In genomic region chr10:81089216-81089615, GRCm38 (mm10) we compare ENCODE assay signal across 12 mouse cellular contexts. TPM values are rescaled to one million over a fixed set of nuclear protein-coding genes. Genes with fewer than 3 reads are reported as not detected.
DNase-seq lines count a peak whose midpoint lies in the region; ATAC-seq lines count a peak whose summit lies in the region.
"Had no signal": no experiment of that assay in that cellular context is flagged by ENCODE, and none has a peak within 500 bp of the region (broad histone marks: within the 10 kb centered on the region; RNA-seq: fewer than 3 reads in every experiment).

No protein-coding gene starts in this region.

- H3K27me3 ChIP-seq in heart, embryonic 13.5 days (replicated peaks): no peaks in the 10 kb centered on the region
- no peaks in the 10 kb centered on the region for H3K27me3 ChIP-seq in hindbrain, embryonic 15.5 days
- no peaks in the 10 kb centered on the region for H3K27me3 ChIP-seq in kidney, embryonic 14.5 days (ENCODE audit: control insufficient read depth, insufficient read depth, low read length)
- H3K27me3 ChIP-seq: midbrain, embryonic 12.5 days had no signal

- no peak overlapping the region for H3K4me2 ChIP-seq in heart, embryonic 13.5 days
- H3K4me2 ChIP-seq in hindbrain, embryonic 15.5 days: no peak overlapping the region
- H3K4me2 ChIP-seq in kidney, embryonic 14.5 days (replicated peaks; ENCODE audit: low read depth, low read length): no peak overlapping the region
- H3K4me2 ChIP-seq: midbrain, embryonic 12.5 days had no signal

- no peak overlapping the region for H3K27ac ChIP-seq in heart, embryonic 13.5 days (replicated peaks)
- no peak overlapping the region for H3K27ac ChIP-seq in hindbrain, embryonic 15.5 days (replicated peaks)
- H3K27ac ChIP-seq in kidney, embryonic 14.5 days (ENCODE audit: low read depth, low read length): no peak overlapping the region
- H3K27ac ChIP-seq: heart, embryonic 10.5 days; midbrain, embryonic 12.5 days had no signal

- peaks cover 7% of the 10 kb centered on the region; the same call in 1 of the 2 replicates for H3K9me3 ChIP-seq in heart, embryonic 13.5 days
- H3K9me3 ChIP-seq in hindbrain, embryonic 15.5 days: no peaks in the 10 kb centered on the region
- no peaks in the 10 kb centered on the region; the same call in 1 of the 2 replicates for H3K9me3 ChIP-seq in kidney, embryonic 14.5 days (ENCODE audit: control insufficient read depth, low read length)
- H3K9me3 ChIP-seq: heart, embryonic 10.5 days; midbrain, embryonic 12.5 days had no signal

- H3K36me3 ChIP-seq in heart, embryonic 13.5 days: no peaks in the 10 kb centered on the region
- H3K36me3 ChIP-seq in hindbrain, embryonic 15.5 days: no peaks in the 10 kb centered on the region
- no peaks in the 10 kb centered on the region for H3K36me3 ChIP-seq in kidney, embryonic 14.5 days (ENCODE audit: control insufficient read depth, insufficient read depth, low read length)
- H3K36me3 ChIP-seq: heart, embryonic 10.5 days; midbrain, embryonic 12.5 days had no signal

- no peak overlapping the region for H3K4me3 ChIP-seq in heart, embryonic 13.5 days
- no peak overlapping the region for H3K4me3 ChIP-seq in hindbrain, embryonic 15.5 days
- no peak overlapping the region for H3K4me3 ChIP-seq in kidney, embryonic 14.5 days (ENCODE audit: low read length)
- H3K4me3 ChIP-seq: heart, embryonic 10.5 days; midbrain, embryonic 12.5 days had no signal

- H3K9ac ChIP-seq in heart, embryonic 13.5 days: peak overlapping the region; percentile 28; the same call in 1 of the 2 replicates
- no peak overlapping the region for H3K9ac ChIP-seq in hindbrain, embryonic 15.5 days
- no peak overlapping the region for H3K9ac ChIP-seq in kidney, embryonic 14.5 days (ENCODE audit: low read depth, low read length)
- H3K9ac ChIP-seq: midbrain, embryonic 12.5 days had no signal

- peaks cover 17% of the 10 kb centered on the region for H3K4me1 ChIP-seq in heart, embryonic 13.5 days
- H3K4me1 ChIP-seq in hindbrain, embryonic 15.5 days (replicated peaks): 0 out of 2 replicates have a peak, but pooled peaks cover 6% of the 10 kb centered on the region
- no peaks in the 10 kb centered on the region for H3K4me1 ChIP-seq in kidney, embryonic 14.5 days (ENCODE audit: control insufficient read depth, insufficient read depth, low read length)

- no peak for DNase-seq in heart, adult 18-20 months
- DNase-seq in right cerebral cortex, postnatal 10 days (ENCODE audit: low spot score in 2 of 2): peak; percentile 83 to 87
- DNase-seq in right cerebral cortex, adult 2 months (ENCODE audit: low spot score in 2 of 2): no peak
- DNase-seq in retina, postnatal 1 day: peak; percentile 77
- no peak for DNase-seq in adrenal gland, postnatal 10 days
- DNase-seq: kidney, postnatal 36 days; liver had no signal

- WGBS in heart, embryonic 13.5 days: 42% methylated on average over 2 of the region's 2 CpGs
- 57% methylated on average over 2 of the region's 2 CpGs for WGBS in hindbrain, embryonic 15.5 days
- WGBS in kidney, embryonic 14.5 days: 63% methylated on average over 2 of the region's 2 CpGs

- no peak; the same call in 1 of the 2 replicates for ATAC-seq in heart, embryonic 13.5 days (ENCODE audit: extremely low read depth, insufficient number of reproducible peaks, low FRiP score, low TSS enrichment)
- ATAC-seq in hindbrain, embryonic 15.5 days (ENCODE audit: low FRiP score, low read depth): 0 out of 2 replicates have a peak, but pooled peaks have one; percentile 29
- ATAC-seq in kidney, embryonic 14.5 days (ENCODE audit: low FRiP score, low TSS enrichment): no peak

RNA-seq across cellular contexts. Expression of gene Creb3l3, which starts 9.5 kb away (rescaled TPM):
- 0.83 and 1.1 TPM in 2 replicates for polyA plus RNA-seq in heart, embryonic 13.5 days (2015; fragmentation: Nextera tagmentation; extraction: Ambion mirVana)
- total RNA-seq in heart, adult 18-20 months (2021): under 1 TPM; 0.31 to 0.74 TPM
- 0.30 and 0.39 TPM in 2 replicates for polyA plus RNA-seq in hindbrain, embryonic 15.5 days (2015; fragmentation: Nextera tagmentation; extraction: Ambion mirVana)
- total RNA-seq in adrenal gland, postnatal 10 days (2021): 10 to 100 TPM; 18.1 to 42.6 TPM
- 0.11 and 0.24 TPM in 2 replicates for polyA plus RNA-seq in kidney, embryonic 14.5 days (2014; fragmentation: Nextera tagmentation; extraction: Ambion mirVana)

RNA-seq across cellular contexts. Expression of gene Map2k2, which starts 16.5 kb away (rescaled TPM):
- polyA plus RNA-seq in heart, embryonic 13.5 days (2015; fragmentation: Nextera tagmentation; extraction: Ambion mirVana): 150 TPM in 2 replicates
- total RNA-seq in heart, adult 18-20 months (2021): 100 to 1,000 TPM; 118 to 132 TPM
- 248 and 259 TPM in 2 replicates for polyA plus RNA-seq in hindbrain, embryonic 15.5 days (2015; fragmentation: Nextera tagmentation; extraction: Ambion mirVana)
- total RNA-seq in adrenal gland, postnatal 10 days (2021): 100 to 1,000 TPM; 151 to 161 TPM
- polyA plus RNA-seq in kidney, embryonic 14.5 days (2014; fragmentation: Nextera tagmentation; extraction: Ambion mirVana): 187 and 208 TPM in 2 replicates

RNA-seq across cellular contexts. Expression of gene Thop1, which starts 19.4 kb away (rescaled TPM):
- polyA plus RNA-seq in heart, embryonic 13.5 days (2015; fragmentation: Nextera tagmentation; extraction: Ambion mirVana): 29.1 and 33.8 TPM in 2 replicates
- total RNA-seq in heart, adult 18-20 months (2021): 10 to 100 TPM; 12.8 to 14.8 TPM
- polyA plus RNA-seq in hindbrain, embryonic 15.5 days (2015; fragmentation: Nextera tagmentation; extraction: Ambion mirVana): 51.2 and 51.3 TPM in 2 replicates
- 10 to 100 TPM; 31.8 to 42.4 TPM for total RNA-seq in adrenal gland, postnatal 10 days (2021)
- 50.6 and 58.9 TPM in 2 replicates for polyA plus RNA-seq in kidney, embryonic 14.5 days (2014; fragmentation: Nextera tagmentation; extraction: Ambion mirVana)

RNA-seq across cellular contexts. Expression of gene Sgta, which starts 29.2 kb away (rescaled TPM):
- 152 and 162 TPM in 2 replicates for polyA plus RNA-seq in heart, embryonic 13.5 days (2015; fragmentation: Nextera tagmentation; extraction: Ambion mirVana)
- 100 to 1,000 TPM in 1 of 2 experiments, 10 to 100 TPM in 1; 99.5 to 102 TPM for total RNA-seq in heart, adult 18-20 months (2021)
- 310 and 331 TPM in 2 replicates for polyA plus RNA-seq in hindbrain, embryonic 15.5 days (2015; fragmentation: Nextera tagmentation; extraction: Ambion mirVana)
- 100 to 1,000 TPM; 190 to 191 TPM for total RNA-seq in adrenal gland, postnatal 10 days (2021)
- polyA plus RNA-seq in kidney, embryonic 14.5 days (2014; fragmentation: Nextera tagmentation; extraction: Ambion mirVana): 140 and 196 TPM in 2 replicates

RNA-seq across cellular contexts. Expression of gene Zbtb7a, which starts 45.8 kb away (rescaled TPM):
- polyA plus RNA-seq in heart, embryonic 13.5 days (2015; fragmentation: Nextera tagmentation; extraction: Ambion mirVana): 19.5 and 20.1 TPM in 2 replicates
- total RNA-seq in heart, adult 18-20 months (2021): 10 to 100 TPM; 33.8 to 34.9 TPM
- polyA plus RNA-seq in hindbrain, embryonic 15.5 days (2015; fragmentation: Nextera tagmentation; extraction: Ambion mirVana): 15.3 and 16.2 TPM in 2 replicates
- total RNA-seq in adrenal gland, postnatal 10 days (2021): 10 to 100 TPM; 61.1 to 66.6 TPM
- 16.1 and 18.1 TPM in 2 replicates for polyA plus RNA-seq in kidney, embryonic 14.5 days (2014; fragmentation: Nextera tagmentation; extraction: Ambion mirVana)

Comparison
In these comparisons a context has a peak if more than half of its experiments do, and no peak if none do; other contexts are left out.
1. DNase-seq: peak in right cerebral cortex, postnatal 10 days (2 of 2) and retina, postnatal 1 day (single experiment); none in heart, adult 18-20 months (0 of 2), right cerebral cortex, adult 2 months (0 of 2) and adrenal gland, postnatal 10 days (single experiment).